Mouse (Mus musculus): ENCODE measurements at regions not wholly inside any gene's neighbourhood (a gene's known extent, or its start where the extent isn't known, plus 50 kb on each side); places are given as distances from the start of the nearest gene placed in this dataset.
A peak's percentile ranks its signal among the peaks of the same experiment; 100 is the strongest.

DNA sequence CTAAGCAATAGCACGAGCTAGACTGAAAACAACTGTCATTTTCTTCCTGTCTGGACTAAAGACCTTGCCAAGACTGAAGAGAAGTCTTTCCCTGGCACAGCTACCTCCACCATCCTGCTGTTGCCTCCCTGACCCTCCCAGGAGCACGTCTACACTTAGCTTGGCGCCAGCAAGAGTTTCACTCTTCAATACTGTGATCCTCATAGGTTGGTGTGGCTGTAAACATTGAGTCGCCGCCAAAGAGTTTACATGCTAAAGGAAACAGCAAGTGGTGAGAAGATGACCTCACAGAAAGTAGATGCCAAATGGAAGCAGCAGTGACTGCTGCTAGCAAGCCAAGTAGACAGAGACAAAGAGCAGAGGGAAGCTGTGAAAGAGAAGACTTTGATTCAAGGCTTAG is 66.0 kb upstream of the Dusp10 start:
- H3K4me3 ChIP-seq (replicated peaks; ENCODE audit: low read length), result no peak overlapping the region
- H3K36me3 ChIP-seq (ENCODE audit: control insufficient read depth, insufficient read depth, low read length), result no peaks in the 10 kb centered on the region
- H3K9ac ChIP-seq (ENCODE audit: low read depth, low read length, severe bottlenecking), result no peak overlapping the region
- no peaks in the 10 kb centered on the region for H3K27me3 ChIP-seq (ENCODE audit: control insufficient read depth, insufficient read depth, low read length)
- H3K9me3 ChIP-seq (ENCODE audit: control insufficient read depth, low read length), result no peaks in the 10 kb centered on the region
- ATAC-seq (ENCODE audit: low FRiP score, low read depth) (no peak), DNase-seq (ENCODE audit: low spot score) (peak; percentile 20)
- no peak overlapping the region for H3K27ac ChIP-seq (replicated peaks; ENCODE audit: low read depth, low read length)
- H3K4me2 ChIP-seq (replicated peaks; ENCODE audit: low read depth, low read length, severe bottlenecking), result no peak overlapping the region
- 67% methylated on average over 5 of the region's 5 CpGs for WGBS
- H3K4me1 ChIP-seq (ENCODE audit: control insufficient read depth, insufficient read depth, low read length), result no peaks in the 10 kb centered on the region
- TF ChIP-seq POLR2A (IDR thresholded peaks at IDR 0.05; ENCODE audit: borderline replicate concordance, extremely low read depth, insufficient read depth, insufficient read length), result no peak

DNA sequence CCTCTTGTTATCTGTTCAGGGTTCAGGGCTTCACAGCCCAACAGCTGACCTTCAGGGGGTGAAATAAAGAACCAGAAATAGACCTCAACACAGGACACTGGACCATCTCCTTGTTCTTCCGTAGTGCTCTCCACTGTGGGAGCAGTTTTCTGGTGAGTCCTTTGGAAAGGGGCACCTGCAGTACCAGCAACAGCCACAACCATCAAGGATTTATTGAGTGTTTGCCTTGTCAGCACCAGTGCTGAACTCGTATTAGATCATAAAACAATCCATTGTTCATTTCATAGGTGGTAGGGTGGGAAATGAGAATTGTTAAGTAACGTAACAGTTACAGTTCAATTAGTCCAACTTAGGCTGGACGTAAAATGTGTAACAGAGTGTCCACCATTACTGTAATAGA is 63.9 kb upstream of the Dusp10 start:
- WGBS, result 63% methylated on average over 4 of the region's 4 CpGs
- H3K27ac ChIP-seq (replicated peaks; ENCODE audit: low read depth, low read length), result no peak overlapping the region
- no peaks in the 10 kb centered on the region for H3K27me3 ChIP-seq (ENCODE audit: control insufficient read depth, insufficient read depth, low read length)
- no peaks in the 10 kb centered on the region for H3K9me3 ChIP-seq (ENCODE audit: control insufficient read depth, low read length)
- H3K4me1 ChIP-seq (ENCODE audit: control insufficient read depth, insufficient read depth, low read length), result no peaks in the 10 kb centered on the region
- no peak overlapping the region for H3K4me2 ChIP-seq (replicated peaks; ENCODE audit: low read depth, low read length, severe bottlenecking)
- ATAC-seq (ENCODE audit: low FRiP score, low read depth) (no peak), DNase-seq (ENCODE audit: low spot score) (no peak)
- H3K36me3 ChIP-seq (ENCODE audit: control insufficient read depth, insufficient read depth, low read length), result no peaks in the 10 kb centered on the region
- no peak for TF ChIP-seq POLR2A (IDR thresholded peaks at IDR 0.05; ENCODE audit: borderline replicate concordance, extremely low read depth, insufficient read depth, insufficient read length)
- no peak overlapping the region for H3K4me3 ChIP-seq (replicated peaks; ENCODE audit: low read length)
- no peak overlapping the region for H3K9ac ChIP-seq (ENCODE audit: low read depth, low read length, severe bottlenecking)

DNA sequence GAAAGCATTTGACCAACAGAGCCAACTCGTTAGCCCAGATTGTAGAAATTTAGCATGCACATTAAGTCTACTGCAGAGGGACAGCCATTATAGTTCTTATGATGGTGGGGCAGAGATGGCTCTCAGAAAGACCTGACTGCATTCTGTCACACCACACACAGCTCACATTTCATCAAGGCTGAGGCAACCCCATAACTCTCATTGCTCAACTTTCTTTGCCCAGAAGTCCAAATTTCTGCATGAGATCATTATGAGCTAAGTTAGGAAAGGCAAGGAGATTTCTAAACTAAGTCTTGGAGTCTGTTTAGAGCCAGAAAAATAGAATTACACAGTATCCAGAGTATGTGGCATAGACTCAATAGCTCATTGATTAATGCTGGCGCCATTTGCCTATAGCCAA is 59.0 kb upstream of the Dusp10 start:
- no peaks in the 10 kb centered on the region for H3K27me3 ChIP-seq (ENCODE audit: control insufficient read depth, insufficient read depth, low read length)
- DNase-seq (ENCODE audit: low spot score) (no peak), ATAC-seq (ENCODE audit: low FRiP score, low read depth) (no peak)
- H3K9ac ChIP-seq (ENCODE audit: low read depth, low read length, severe bottlenecking), result no peak overlapping the region
- no peaks in the 10 kb centered on the region for H3K4me1 ChIP-seq (ENCODE audit: control insufficient read depth, insufficient read depth, low read length)
- H3K4me3 ChIP-seq (replicated peaks; ENCODE audit: low read length), result no peak overlapping the region
- H3K9me3 ChIP-seq (ENCODE audit: control insufficient read depth, low read length), result no peaks in the 10 kb centered on the region
- no peak for TF ChIP-seq POLR2A (IDR thresholded peaks at IDR 0.05; ENCODE audit: borderline replicate concordance, extremely low read depth, insufficient read depth, insufficient read length)
- 86% methylated on average over 2 of the region's 2 CpGs for WGBS
- H3K27ac ChIP-seq (replicated peaks; ENCODE audit: low read depth, low read length), result no peak overlapping the region
- no peak overlapping the region for H3K4me2 ChIP-seq (replicated peaks; ENCODE audit: low read depth, low read length, severe bottlenecking)
- no peaks in the 10 kb centered on the region for H3K36me3 ChIP-seq (ENCODE audit: control insufficient read depth, insufficient read depth, low read length)

DNA sequence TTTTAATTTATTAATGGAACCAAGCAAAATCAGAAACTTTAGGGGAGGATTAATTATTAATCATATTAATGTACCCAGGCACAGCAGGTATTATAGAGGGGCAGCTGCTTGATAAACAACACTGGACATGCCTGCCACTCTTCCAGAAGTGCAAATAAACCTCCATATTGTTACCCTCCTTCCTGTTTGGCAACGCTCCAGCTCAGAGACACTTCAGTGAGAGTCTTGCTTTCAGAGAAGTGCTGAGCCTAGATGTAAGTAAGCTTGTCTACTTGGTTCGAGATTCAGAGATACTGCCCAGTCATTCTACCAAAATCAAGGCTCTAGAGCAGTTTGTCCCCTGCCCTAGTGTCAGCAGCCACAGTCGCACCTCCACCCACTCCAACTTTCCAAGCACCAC is 56.7 kb upstream of the Dusp10 start:
- DNase-seq (ENCODE audit: low spot score), result no peak
- ATAC-seq (ENCODE audit: low FRiP score, low read depth), result no peak
- no peak overlapping the region for H3K9ac ChIP-seq (ENCODE audit: low read depth, low read length, severe bottlenecking)
- no peaks in the 10 kb centered on the region for H3K36me3 ChIP-seq (ENCODE audit: control insufficient read depth, insufficient read depth, low read length)
- no peak overlapping the region for H3K4me2 ChIP-seq (replicated peaks; ENCODE audit: low read depth, low read length, severe bottlenecking)
- H3K4me1 ChIP-seq (ENCODE audit: control insufficient read depth, insufficient read depth, low read length), result no peaks in the 10 kb centered on the region
- 84% methylated on average over 3 of the region's 3 CpGs for WGBS
- no peak overlapping the region for H3K27ac ChIP-seq (replicated peaks; ENCODE audit: low read depth, low read length)
- no peaks in the 10 kb centered on the region for H3K27me3 ChIP-seq (ENCODE audit: control insufficient read depth, insufficient read depth, low read length)
- H3K9me3 ChIP-seq (ENCODE audit: control insufficient read depth, low read length), result no peaks in the 10 kb centered on the region
- no peak overlapping the region for H3K4me3 ChIP-seq (replicated peaks; ENCODE audit: low read length)
- no peak for TF ChIP-seq POLR2A (IDR thresholded peaks at IDR 0.05; ENCODE audit: borderline replicate concordance, extremely low read depth, insufficient read depth, insufficient read length)

DNA sequence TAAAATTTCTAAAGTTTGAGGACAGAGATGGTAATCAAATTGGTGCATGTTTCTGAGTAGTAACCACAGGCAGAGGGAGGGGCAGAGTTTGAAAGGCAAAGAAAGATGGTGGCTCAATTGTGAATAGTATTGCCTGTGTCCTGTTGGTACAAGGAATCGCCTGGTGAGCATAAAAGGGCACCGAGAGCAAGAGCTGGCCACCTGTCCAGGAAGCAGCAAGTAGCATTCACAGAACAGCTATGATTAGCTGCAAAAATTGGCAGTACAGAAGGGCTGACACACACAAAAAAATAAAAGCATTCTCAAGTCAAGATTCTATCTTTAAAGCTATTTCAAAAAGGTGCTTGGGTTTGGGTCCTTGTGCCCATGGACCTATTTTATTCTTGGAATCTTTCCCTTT is 51.7 kb upstream of the Dusp10 start:
- no peaks in the 10 kb centered on the region for H3K4me1 ChIP-seq (ENCODE audit: control insufficient read depth, insufficient read depth, low read length)
- DNase-seq (ENCODE audit: low spot score) (no peak), ATAC-seq (ENCODE audit: low FRiP score, low read depth) (no peak)
- 88% methylated on average over 2 of the region's 2 CpGs for WGBS
- H3K27ac ChIP-seq (replicated peaks; ENCODE audit: low read depth, low read length), result no peak overlapping the region
- no peak overlapping the region for H3K4me2 ChIP-seq (replicated peaks; ENCODE audit: low read depth, low read length, severe bottlenecking)
- H3K9me3 ChIP-seq (ENCODE audit: control insufficient read depth, low read length), result no peaks in the 10 kb centered on the region
- no peaks in the 10 kb centered on the region for H3K27me3 ChIP-seq (ENCODE audit: control insufficient read depth, insufficient read depth, low read length)
- H3K9ac ChIP-seq (ENCODE audit: low read depth, low read length, severe bottlenecking), result no peak overlapping the region
- H3K4me3 ChIP-seq (replicated peaks; ENCODE audit: low read length), result no peak overlapping the region
- no peaks in the 10 kb centered on the region for H3K36me3 ChIP-seq (ENCODE audit: control insufficient read depth, insufficient read depth, low read length)
- TF ChIP-seq POLR2A (IDR thresholded peaks at IDR 0.05; ENCODE audit: borderline replicate concordance, extremely low read depth, insufficient read depth, insufficient read length), result no peak

DNA sequence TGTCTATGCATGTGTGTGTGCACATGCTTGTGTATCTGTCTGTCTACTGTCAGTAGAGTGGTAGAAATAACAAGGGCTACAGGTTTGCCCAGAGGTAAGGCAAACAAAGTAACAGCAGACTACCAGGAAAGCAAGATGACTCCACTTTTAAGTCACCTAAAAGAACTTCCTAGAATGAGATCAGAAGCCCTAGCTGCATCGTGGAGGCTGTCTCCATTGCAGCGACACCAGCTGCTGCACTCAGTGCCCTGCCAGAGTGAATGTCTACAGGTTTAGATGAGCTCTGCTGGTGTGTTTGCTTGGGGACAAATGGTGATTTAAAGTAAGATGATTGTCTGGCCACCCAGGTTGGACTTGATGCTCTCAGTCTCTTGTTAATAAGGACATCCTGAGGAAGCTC is 50.6 kb upstream of the Dusp10 start:
- no peak for ATAC-seq (ENCODE audit: low FRiP score, low read depth)
- Histone ChIP-seq H3K36me3 (ENCODE audit: control insufficient read depth, insufficient read depth, low read length) (no peaks in the 10 kb centered on the region), H3K9me3 (ENCODE audit: control insufficient read depth, low read length) (no peaks in the 10 kb centered on the region), H3K27ac (replicated peaks; ENCODE audit: low read depth, low read length) (no peak overlapping the region), H3K4me3 (replicated peaks; ENCODE audit: low read length) (no peak overlapping the region), H3K27me3 (ENCODE audit: control insufficient read depth, insufficient read depth, low read length) (no peaks in the 10 kb centered on the region), H3K4me1 (ENCODE audit: control insufficient read depth, insufficient read depth, low read length) (no peaks in the 10 kb centered on the region), H3K9ac (ENCODE audit: low read depth, low read length, severe bottlenecking) (no peak overlapping the region), H3K4me2 (replicated peaks; ENCODE audit: low read depth, low read length, severe bottlenecking) (no peak overlapping the region)
- 89% methylated on average over 2 of the region's 2 CpGs for WGBS
- DNase-seq (ENCODE audit: low spot score), result no peak
- no peak for TF ChIP-seq POLR2A (IDR thresholded peaks at IDR 0.05; ENCODE audit: borderline replicate concordance, extremely low read depth, insufficient read depth, insufficient read length)
